Mouse (Mus musculus) hindbrain, postnatal 0 days (tissue): ENCODE measurements around the gene Rap1gap. TPM values are rescaled to one million over a fixed set of nuclear protein-coding genes. Genes with fewer than 3 reads are reported as not detected.
A peak's percentile ranks its signal among the peaks of the same experiment; 100 is the strongest.

Experiments used
- ATAC-seq: fragments of 200-750 bp; cut with Nextera tagmentation; 2 replicates; pipeline ENCODE4 v1.8.0; 2017; ENCODE audit warnings: mild to moderate bottlenecking, moderate TSS enrichment, moderate library complexity
- DNase-seq: peaks from one replicate; pipeline ENCODE4 v3.0.0-alpha.2; 2015; ENCODE audit warnings: low spot score
- H3K27ac ChIP-seq: fragments of 300-500 bp; sonication (generic); 2 replicates; pipeline ENCODE4 v1.5.1; 2014; ENCODE audit warnings: mild to moderate bottlenecking
- H3K27me3 ChIP-seq: fragments of 300-500 bp; sonication (generic); 2 replicates; pipeline ENCODE4 v1.6.1; 2014; ENCODE audit warnings: low read length, mixed read lengths; ENCODE audit not compliant: insufficient read depth
- H3K36me3 ChIP-seq: fragments of 300-500 bp; sonication (generic); 2 replicates; pipeline ENCODE4 v1.6.1; 2014; ENCODE audit warnings: low read length, mixed read lengths; ENCODE audit not compliant: insufficient read depth
- H3K4me1 ChIP-seq: fragments of 300-500 bp; sonication (generic); 2 replicates; pipeline ENCODE4 v1.6.1; 2014; ENCODE audit warnings: antibody characterized with exemption, low read length, mixed read lengths; ENCODE audit not compliant: insufficient read depth
- H3K4me2 ChIP-seq: fragments of 300-500 bp; sonication (generic); 2 replicates; pipeline ENCODE4 v1.6.1; 2014; ENCODE audit warnings: low read depth, mild to moderate bottlenecking, low read length, moderate library complexity, mixed read lengths
- H3K4me3 ChIP-seq: fragments of 300-500 bp; sonication (generic); 2 replicates; pipeline ENCODE4 v1.5.1; 2014; ENCODE audit warnings: low read length
- H3K9ac ChIP-seq: fragments of 300-500 bp; sonication (generic); replicated peaks from 2 replicates; pipeline ENCODE4 v1.6.1; 2014; ENCODE audit warnings: mild to moderate bottlenecking, low read length, moderate library complexity, mixed read lengths
- H3K9me3 ChIP-seq: fragments of 300-500 bp; sonication (generic); 2 replicates; pipeline ENCODE4 v1.6.1; 2016; ENCODE audit warnings: low read length, mixed read lengths
- CTCF ChIP-seq: IDR thresholded peaks from 2 replicates; pipeline ENCODE4 v1.5.1; 2016; ENCODE audit warnings: antibody characterized with exemption, control low read depth, low read depth
- WGBS: fragments of 180-500 bp; shearing (Covaris S2); extraction: QIAGEN DNeasy Blood & Tissue Kit; methylation state at CpG from one replicate; pipeline ENCODE4 v1.1.7; 2014; 5-methylcytosine and 5-hydroxymethylcytosine counted together
- polyA plus RNA-seq: library from polyadenylated mRNA; unstranded; fragments of >200 nt; fragmentation: Nextera tagmentation; extraction: Ambion mirVana; gene quantifications from 2 replicates; pipeline ENCODE4 v1.2.1, GENCODE M21; 2015
- total RNA-seq: library from RNA; depleted of rRNA; stranded (reverse); fragments of >200 nt; gene quantifications from 2 replicates; pipeline ENCODE4 v1.2.3, GENCODE M21; 2014

Gene Rap1gap
- total and polyA plus RNA-seq, 2 experiments from 2014 or later: 110 to 282 TPM

DNA sequence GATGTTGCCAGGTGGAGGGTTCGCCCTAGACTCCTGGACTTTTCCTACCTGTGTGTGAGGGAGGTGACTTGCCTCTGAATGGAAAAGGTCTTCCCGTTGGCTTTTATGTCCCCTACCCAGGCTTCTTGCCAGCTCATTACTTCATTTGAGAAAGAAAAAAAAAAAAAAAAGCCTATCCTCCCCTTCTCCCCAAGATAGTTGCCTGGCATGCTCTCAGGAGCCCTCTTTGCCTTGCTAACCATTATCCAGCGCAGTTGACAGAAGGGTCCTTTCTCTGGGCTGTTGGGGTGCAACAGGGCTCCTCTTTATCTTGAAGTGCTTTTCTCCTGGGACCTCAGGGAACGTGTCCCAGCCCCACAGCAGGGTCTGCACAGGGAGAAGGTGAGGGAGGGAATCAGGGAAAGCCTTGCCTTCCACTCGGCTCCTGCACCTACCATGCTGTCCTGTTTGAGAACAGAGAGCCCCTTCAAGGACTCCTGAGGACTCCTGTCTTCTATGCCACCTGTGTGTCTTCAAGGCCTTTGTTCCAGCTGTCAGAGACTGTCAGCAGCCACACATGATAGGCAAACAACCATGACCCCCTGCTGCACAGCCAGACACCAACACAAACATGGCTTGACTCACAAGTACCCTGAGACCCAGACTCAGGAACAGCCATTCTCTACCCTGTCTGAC lies 1.9 kb downstream of the Rap1gap start:
- peaks cover 37% of the 10 kb centered on the region for H3K4me1 ChIP-seq
- WGBS: 48% methylated on average over 5 of the region's 5 CpGs
- DNase-seq: no peak

DNA sequence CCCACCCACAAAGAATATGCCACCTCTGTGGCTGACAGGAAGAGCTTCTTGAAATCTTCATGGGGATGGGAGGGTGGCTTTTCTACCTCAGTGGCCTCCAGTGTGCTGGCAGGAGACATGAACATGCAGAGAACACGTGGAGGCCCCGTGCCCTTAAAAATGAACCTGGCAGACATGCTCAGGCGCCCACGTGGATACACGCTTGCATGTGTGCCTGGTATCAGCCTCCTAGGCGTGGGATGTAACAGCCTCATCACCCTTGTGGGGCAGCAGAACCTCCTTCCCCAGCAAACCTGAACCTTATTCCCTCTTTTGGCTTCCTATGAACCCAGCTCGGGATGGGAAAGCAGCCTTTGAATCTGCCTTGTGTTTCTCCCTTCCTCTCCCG lies 2.4 kb downstream of the Rap1gap start:
- no peak overlapping the region for H3K4me3 ChIP-seq
- peak overlapping the region; percentile 56 for H3K27ac ChIP-seq
- TF ChIP-seq CTCF: no peak
- H3K4me1 ChIP-seq: peaks cover 37% of the 10 kb centered on the region
- H3K4me2 ChIP-seq: peak overlapping the region; percentile 75
- ATAC-seq (no peak), DNase-seq (no peak)
- H3K36me3 ChIP-seq: no peaks in the 10 kb centered on the region
- H3K9ac ChIP-seq: peak overlapping the region; percentile 31; the same call in 1 of the 2 replicates
- H3K9me3 ChIP-seq: no peaks in the 10 kb centered on the region
- 44% methylated on average over 8 of the region's 8 CpGs for WGBS
- no peaks in the 10 kb centered on the region for H3K27me3 ChIP-seq

More for the DNA sequence above, 1.9 kb downstream of the Rap1gap start:
- H3K36me3 ChIP-seq: no peaks in the 10 kb centered on the region
- H3K4me3 ChIP-seq: no peak overlapping the region
- ATAC-seq: no peak
- H3K4me2 ChIP-seq: peak overlapping the region; percentile 75
- no peak overlapping the region for H3K27ac ChIP-seq
- 0 out of 2 replicates have a peak overlapping the region, but pooled peaks have one; percentile 17 for H3K9ac ChIP-seq
- H3K27me3 ChIP-seq: no peaks in the 10 kb centered on the region
- no peaks in the 10 kb centered on the region for H3K9me3 ChIP-seq
- TF ChIP-seq CTCF: no peak

DNA sequence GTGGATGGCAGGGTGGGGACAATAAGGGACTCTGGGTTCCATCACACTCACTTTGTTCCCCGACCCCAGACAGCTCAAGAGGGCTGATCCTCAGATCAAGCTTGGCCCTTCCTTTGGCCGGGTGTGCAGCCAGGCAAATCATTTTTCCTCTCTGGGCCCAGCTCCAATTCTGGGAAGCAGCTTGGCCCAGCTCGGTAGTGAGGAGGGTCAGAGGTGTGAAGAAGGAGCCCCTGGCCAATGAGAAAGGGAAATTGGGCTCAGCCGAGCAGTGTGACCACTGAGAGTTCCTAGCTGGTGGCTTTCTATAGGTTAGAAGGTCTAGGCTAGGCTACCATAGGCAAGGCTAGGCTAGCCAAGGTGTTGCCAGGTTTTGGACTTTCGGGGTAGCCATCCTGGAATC lies 3.2 kb downstream of the Rap1gap start:
- peak; percentile 69 for DNase-seq
- peaks cover 37% of the 10 kb centered on the region for H3K4me1 ChIP-seq
- H3K36me3 ChIP-seq: no peaks in the 10 kb centered on the region
- no peaks in the 10 kb centered on the region for H3K27me3 ChIP-seq
- H3K27ac ChIP-seq: peak overlapping the region; percentile 56; the same call in 1 of the 2 replicates
- 29% methylated on average over 5 of the region's 5 CpGs for WGBS
- no peak overlapping the region for H3K4me3 ChIP-seq
- no peaks in the 10 kb centered on the region for H3K9me3 ChIP-seq
- peak overlapping the region; percentile 31 for H3K9ac ChIP-seq
- H3K4me2 ChIP-seq: peak overlapping the region; percentile 75
- TF ChIP-seq CTCF: no peak
- ATAC-seq: peak; percentile 33

DNA sequence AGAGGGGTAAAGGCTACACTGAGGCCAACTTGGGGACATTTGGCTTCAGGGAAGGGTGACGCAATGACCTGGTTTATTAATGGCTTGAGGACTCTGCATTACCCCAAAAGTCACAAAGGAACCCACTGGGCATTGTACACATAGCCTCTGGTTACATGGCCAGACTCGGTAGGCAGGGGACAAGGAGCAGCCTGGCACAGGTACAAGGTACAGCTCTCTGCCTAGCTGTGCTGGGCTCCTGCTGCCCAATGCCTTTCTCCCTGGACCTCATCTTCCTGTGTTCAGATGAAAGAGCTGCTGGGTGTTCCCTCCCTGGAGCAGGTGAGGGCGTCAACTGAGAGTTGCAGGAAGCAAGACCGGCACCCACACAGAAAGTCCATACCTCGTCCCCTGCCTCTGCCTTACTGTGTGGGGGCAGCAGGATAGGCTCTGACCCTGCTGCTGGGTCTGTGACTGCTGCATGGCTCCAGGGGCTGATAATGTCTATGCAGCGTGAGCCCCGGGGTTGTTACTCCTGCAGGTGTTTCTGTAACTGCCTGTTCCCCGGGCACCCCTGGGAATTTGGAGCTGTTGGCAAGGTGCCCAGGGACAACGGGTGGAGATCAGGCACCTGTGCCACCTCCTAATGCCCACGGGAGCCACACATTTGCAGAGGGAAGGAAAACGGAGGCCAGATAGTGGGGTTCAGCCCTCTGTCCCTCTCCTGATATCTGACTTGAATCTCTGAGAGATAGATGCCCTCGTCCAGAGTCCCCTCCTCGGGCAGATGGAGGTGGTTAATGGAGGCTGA lies 7.4 kb downstream of the Rap1gap start:
- ATAC-seq (no peak), DNase-seq (no peak)
- Histone ChIP-seq H3K4me3 (no peak overlapping the region), H3K27me3 (no peaks in the 10 kb centered on the region), H3K36me3 (no peaks in the 10 kb centered on the region), H3K27ac (no peak overlapping the region), H3K9ac (no peak overlapping the region), H3K4me1 (peaks cover 16% of the 10 kb centered on the region), H3K9me3 (no peaks in the 10 kb centered on the region), H3K4me2 (no peak overlapping the region)
- 72% methylated on average over 13 of the region's 13 CpGs for WGBS
- TF ChIP-seq CTCF: no peak

DNA sequence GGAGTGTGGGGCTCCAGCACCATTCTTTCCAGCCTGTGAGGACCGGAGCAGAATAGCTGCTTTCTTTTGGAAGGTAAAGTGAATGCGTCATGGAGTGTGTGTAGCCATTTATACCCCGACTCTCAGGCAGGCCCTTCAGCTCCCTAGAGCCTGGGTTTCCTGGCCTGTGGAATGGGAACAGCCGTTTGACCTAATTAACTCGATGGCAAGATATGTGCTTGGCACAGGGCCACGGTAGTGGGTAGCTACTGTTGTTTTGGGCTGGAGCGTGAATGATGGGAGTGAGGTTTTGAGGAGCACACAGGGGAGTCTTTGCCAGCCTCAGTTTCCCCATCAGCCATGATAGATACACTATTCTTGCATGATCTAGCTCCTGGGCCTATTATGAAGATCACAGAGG lies 11.0 kb downstream of the Rap1gap start:
- H3K4me3 ChIP-seq: no peak overlapping the region
- no peak for TF ChIP-seq CTCF
- no peak for DNase-seq
- H3K36me3 ChIP-seq: no peaks in the 10 kb centered on the region
- no peak for ATAC-seq
- no peaks in the 10 kb centered on the region for H3K9me3 ChIP-seq
- H3K4me2 ChIP-seq: no peak overlapping the region
- no peaks in the 10 kb centered on the region for H3K27me3 ChIP-seq
- H3K4me1 ChIP-seq: peaks cover 10% of the 10 kb centered on the region; the same call in 1 of the 2 replicates
- no peak overlapping the region for H3K9ac ChIP-seq
- WGBS: 35% methylated on average over 7 of the region's 7 CpGs
- H3K27ac ChIP-seq: no peak overlapping the region; the same call in 1 of the 2 replicates

DNA sequence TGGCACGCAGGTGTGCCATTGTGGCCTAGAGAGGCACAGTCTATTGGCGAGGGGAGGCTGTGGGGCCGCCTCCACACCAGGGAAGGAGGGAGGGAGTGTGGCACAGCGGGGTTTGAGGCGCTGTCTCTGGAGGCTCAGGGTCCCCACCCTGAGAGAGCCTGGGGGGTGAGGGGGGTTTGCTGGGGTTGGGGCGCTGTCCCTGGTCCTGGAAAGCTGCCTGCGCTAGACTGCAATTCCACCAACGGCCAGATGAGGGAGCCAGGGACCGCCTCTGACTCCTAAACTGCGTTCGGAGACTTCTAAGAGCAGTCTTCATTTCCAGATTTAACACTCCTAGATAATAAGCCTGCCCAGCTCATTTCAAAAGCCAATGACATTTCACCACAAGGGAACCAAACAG lies 11.5 kb downstream of the Rap1gap start:
- DNase-seq (peak; percentile 82), ATAC-seq (peak; percentile 22; the same call in 1 of the 2 replicates)
- no peak overlapping the region for H3K4me2 ChIP-seq
- TF ChIP-seq CTCF: peak; percentile 93
- peaks cover 14% of the 10 kb centered on the region; the same call in 1 of the 2 replicates for H3K4me1 ChIP-seq
- H3K36me3 ChIP-seq: no peaks in the 10 kb centered on the region
- no peaks in the 10 kb centered on the region for H3K27me3 ChIP-seq
- no peaks in the 10 kb centered on the region for H3K9me3 ChIP-seq
- H3K9ac ChIP-seq: no peak overlapping the region
- WGBS: 13% methylated on average over 9 of the region's 11 CpGs
- H3K4me3 ChIP-seq: no peak overlapping the region
- no peak overlapping the region for H3K27ac ChIP-seq
